Mouse (Mus musculus) MEL (cell line): ENCODE data around the gene Hmcn2. TPM values are rescaled to one million over a fixed set of nuclear protein-coding genes. Genes with fewer than 3 reads are reported as not detected.

Experiments
- DNase-seq: peaks from one replicate; pipeline ENCODE4 v3.0.0; 2011; ENCODE audit warnings: low read depth, low spot score
- H3K27ac ChIP-seq: 2 replicates; pipeline ENCODE4 v1.5.1; 2012; ENCODE audit warnings: low read depth, mild to moderate bottlenecking, control low read depth, low read length, moderate library complexity; ENCODE audit not compliant: control insufficient read depth
- H3K27me3 ChIP-seq, 2 experiments: fragments of 150-350 bp in 1 of 2; sonication (generic) in 1 of 2; 2 replicates each; pipeline ENCODE4 v1.6.1; 2012; ENCODE audit warnings: low read length in 2 of 2, mild to moderate bottlenecking in 2 of 2, improper control_type of control experiment in 1 of 2, moderate library complexity in 1 of 2; ENCODE audit not compliant: insufficient read depth in 2 of 2, control insufficient read depth in 1 of 2
- H3K36me3 ChIP-seq, 2 experiments: 2 replicates each; pipeline ENCODE4 v1.6.1; 2012 to 2014; ENCODE audit warnings: low read length in 2 of 2, improper control_type of control experiment in 1 of 2, inconsistent platforms in 1 of 2, mild to moderate bottlenecking in 1 of 2; ENCODE audit not compliant: insufficient read depth in 2 of 2, control insufficient read depth in 1 of 2
- H3K4me1 ChIP-seq, 2 experiments: fragments of 150-350 bp in 1 of 2; sonication (generic) in 1 of 2; 2 replicates each; pipeline ENCODE4 v1.6.1; 2012; ENCODE audit warnings: low read length in 2 of 2, improper control_type of control experiment in 1 of 2, mild to moderate bottlenecking in 1 of 2; ENCODE audit not compliant: insufficient read depth in 2 of 2, control insufficient read depth in 1 of 2
- H3K4me3 ChIP-seq, 2 experiments: fragments of 150-350 bp in 1 of 2; sonication (generic) in 1 of 2; 2 replicates each; pipeline ENCODE4 v1.5.1; 2012; ENCODE audit warnings: low read depth in 2 of 2, low read length in 2 of 2, mild to moderate bottlenecking in 2 of 2, moderate library complexity in 2 of 2, control low read depth in 1 of 2, improper control_type of control experiment in 1 of 2; ENCODE audit not compliant: control insufficient read depth in 1 of 2, insufficient read depth in 1 of 2
- H3K79me2 ChIP-seq: 2 replicates; pipeline ENCODE4 v1.6.1; 2012; ENCODE audit warnings: mild to moderate bottlenecking, low read length, moderate library complexity; ENCODE audit not compliant: control insufficient read depth, poor library complexity, insufficient read depth
- H3K9ac ChIP-seq: 2 replicates; pipeline ENCODE4 v1.6.1; 2012; ENCODE audit warnings: low read depth, mild to moderate bottlenecking, control low read depth, low read length, moderate library complexity; ENCODE audit not compliant: control insufficient read depth, poor library complexity, severe bottlenecking
- H3K9me3 ChIP-seq: fragments of 150-350 bp; sonication (generic); replicated peaks from 2 replicates; pipeline ENCODE4 v1.6.1; 2012; ENCODE audit warnings: mild to moderate bottlenecking, low read length, improper control_type of control experiment, moderate library complexity; ENCODE audit not compliant: insufficient read depth
- BHLHE40 ChIP-seq: IDR thresholded peaks from 2 replicates; pipeline ENCODE4 v1.6.1; 2012; ENCODE audit warnings: low read depth, mild to moderate bottlenecking, inconsistent platforms, low read length, improper control_type of control experiment, borderline replicate concordance
- CHD2 ChIP-seq: IDR thresholded peaks from 2 replicates; pipeline ENCODE4 v1.6.1; 2011; ENCODE audit warnings: low read length, improper control_type of control experiment
- CTCF ChIP-seq, 3 experiments: IDR thresholded peaks in 2 of 3; conservative IDR thresholded peaks in 1 of 3; 2 replicates each; pipeline ENCODE4 v1.5.1; 2011 to 2012; ENCODE audit warnings: low read length in 3 of 3, low read depth in 2 of 3, mild to moderate bottlenecking in 2 of 3, improper control_type of control experiment in 1 of 3, inconsistent platforms in 1 of 3, mixed read lengths in 1 of 3, moderate library complexity in 1 of 3; ENCODE audit not compliant: control insufficient read depth in 1 of 3, insufficient read depth in 1 of 3, poor library complexity in 1 of 3, severe bottlenecking in 1 of 3
- ELF1 ChIP-seq: IDR thresholded peaks from 2 replicates; pipeline ENCODE4 v1.6.1; 2014; ENCODE audit warnings: low read depth, mild to moderate bottlenecking, inconsistent platforms, low read length, improper control_type of control experiment, moderate library complexity
- EP300 ChIP-seq, 2 experiments: IDR thresholded peaks; 2 replicates each; pipeline ENCODE4 v1.6.1; 2011; ENCODE audit warnings: improper control_type of control experiment in 2 of 2, low read length in 2 of 2, low read depth in 1 of 2, mild to moderate bottlenecking in 1 of 2
- ETS1 ChIP-seq: IDR thresholded peaks from 2 replicates; pipeline ENCODE4 v1.6.1; 2012; ENCODE audit warnings: low read depth, mild to moderate bottlenecking, inconsistent platforms, low read length, improper control_type of control experiment, moderate library complexity
- KAT2A ChIP-seq: conservative IDR thresholded peaks from 2 replicates; pipeline ENCODE4 v1.6.1; 2012; ENCODE audit warnings: low read depth, low read length, improper control_type of control experiment, inconsistent platforms
- MAX ChIP-seq: IDR thresholded peaks from 2 replicates; pipeline ENCODE4 v1.6.1; 2011; ENCODE audit warnings: low read length, improper control_type of control experiment
- MYB ChIP-seq: IDR thresholded peaks from 2 replicates; pipeline ENCODE4 v1.6.1; 2011; ENCODE audit warnings: mild to moderate bottlenecking, low read depth, low read length, improper control_type of control experiment
- POLR2AphosphoS5 ChIP-seq: IDR thresholded peaks from 2 replicates; pipeline ENCODE4 v1.6.1; 2012; ENCODE audit warnings: low read depth, borderline replicate concordance, mild to moderate bottlenecking, inconsistent platforms, low read length, moderate library complexity, mixed read lengths
- RAD21 ChIP-seq: IDR thresholded peaks from 2 replicates; pipeline ENCODE4 v1.6.1; 2011; ENCODE audit warnings: mild to moderate bottlenecking, low read depth, low read length, improper control_type of control experiment
- SMC3 ChIP-seq: IDR thresholded peaks from 2 replicates; pipeline ENCODE4 v1.6.1; 2011; ENCODE audit warnings: low read depth, low read length, improper control_type of control experiment
- TAL1 ChIP-seq: IDR thresholded peaks from 2 replicates; pipeline ENCODE4 v1.6.1; 2012; ENCODE audit warnings: mild to moderate bottlenecking, inconsistent platforms, low read length, moderate library complexity, mixed read lengths
- ZC3H11A ChIP-seq: IDR thresholded peaks from 2 replicates; pipeline ENCODE4 v1.6.1; 2012; ENCODE audit warnings: low read depth, mild to moderate bottlenecking, inconsistent platforms, low read length, improper control_type of control experiment
- ZMIZ1 ChIP-seq: IDR thresholded peaks from 2 replicates; pipeline ENCODE4 v1.6.1; 2012; ENCODE audit warnings: low read depth, mild to moderate bottlenecking, inconsistent platforms, low read length, improper control_type of control experiment, moderate library complexity
- ZNF384 ChIP-seq: IDR thresholded peaks from 2 replicates; pipeline ENCODE4 v1.6.1; 2012; ENCODE audit warnings: low read depth, mild to moderate bottlenecking, inconsistent platforms, low read length, improper control_type of control experiment
- polyA plus RNA-seq, 2 experiments: library from polyadenylated mRNA; stranded (reverse) in 1 of 2; unstranded in 1 of 2; fragments of >175 nt in 1 of 2; fragments of >200 nt in 1 of 2; gene quantifications; 2 replicates each; pipeline versions ENCODE4 v1.2.1 to v1.2.4; 2012; ENCODE audit warnings: low replicate concordance in 2 of 2, low read depth in 1 of 2; ENCODE audit not compliant: insufficient read length in 2 of 2, insufficient read depth in 1 of 2, missing spikeins in 1 of 2
- total RNA-seq: library from RNA; depleted of rRNA; stranded (reverse); fragments of 300-350 nt; gene quantifications from 2 replicates; pipeline ENCODE4 v1.2.3, GENCODE M21; 2012

Hmcn2 gene
- total and polyA plus RNA-seq, 3 experiments = 0.18 TPM; not detected in 2

- Histone ChIP-seq H3K27me3 (peaks cover 0 to 9% of the 10 kb centered on the region in 2 experiments; a peak in 2 of 4 replicates), H3K4me1 (no peaks in the 10 kb centered on the region), H3K9ac (no peak overlapping the region), H3K79me2 (no peaks in the 10 kb centered on the region), H3K9me3 (no peaks in the 10 kb centered on the region), H3K27ac (no peak overlapping the region), H3K4me3 (no peak overlapping the region), H3K36me3 (no peaks in the 10 kb centered on the region)
- TF ChIP-seq ZMIZ1 (no peak), CHD2 (no peak), CTCF (IDR thresholded peaks at IDR 0.05 in 2 of 3, conservative IDR thresholded peaks at IDR 0.05 in 1 of 3; ENCODE audit: control insufficient read depth in 1 of 3, insufficient read depth in 1 of 3, low read depth in 2 of 3, low read length in 3 of 3, poor library complexity in 1 of 3, severe bottlenecking in 1 of 3) (no peak), KAT2A (no peak), RAD21 (no peak), ELF1 (no peak), TAL1 (no peak), ZC3H11A (no peak), BHLHE40 (no peak), ETS1 (no peak), POLR2AphosphoS5 (no peak), SMC3 (no peak), EP300 (IDR thresholded peaks at IDR 0.05; ENCODE audit: low read depth in 1 of 2, low read length in 2 of 2) (no peak), ZNF384 (no peak), MAX (no peak)
- no peak for DNase-seq
Observed at GRCm38 (mm10) chr2:31434746-31435145, 120.5 kb downstream of the Hmcn2 start.

DNA sequence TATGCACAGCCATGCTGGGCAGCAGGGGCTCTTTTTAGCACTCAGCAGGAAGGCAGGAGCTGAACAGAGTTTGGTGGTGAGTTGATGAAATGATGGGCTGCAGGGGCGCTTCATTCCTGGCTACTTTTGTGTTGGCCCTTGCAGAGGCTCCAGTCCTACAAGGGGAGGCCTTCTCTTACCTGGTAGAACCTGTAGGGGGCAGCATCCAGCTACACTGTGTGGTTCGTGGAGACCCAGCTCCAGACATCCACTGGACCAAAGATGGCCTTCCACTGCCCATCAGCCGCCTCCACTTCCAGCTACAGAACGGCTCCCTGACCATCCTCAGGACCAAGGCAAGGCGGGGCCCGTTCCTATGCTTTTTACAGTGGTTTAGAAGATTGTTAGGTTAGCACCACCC is 121.4 kb downstream of the Hmcn2 start:
- no peak overlapping the region for H3K9ac ChIP-seq
- no peak overlapping the region for H3K27ac ChIP-seq
- DNase-seq = peak; percentile 66

More for the DNA sequence above, 121.4 kb downstream of the Hmcn2 start:
- Histone ChIP-seq H3K79me2 (no peaks in the 10 kb centered on the region), H3K4me3 (no peak overlapping the region), H3K36me3 (no peaks in the 10 kb centered on the region), H3K27me3 (peaks cover 0 to 5% of the 10 kb centered on the region in 2 experiments; a peak in 2 of 4 replicates), H3K4me1 (no peaks in the 10 kb centered on the region), H3K9me3 (no peaks in the 10 kb centered on the region)
- peak; percentile 57 for TF ChIP-seq ZC3H11A
- peak; percentile 75 to 84 (median 80) for TF ChIP-seq CTCF (IDR thresholded peaks at IDR 0.05 in 2 of 3, conservative IDR thresholded peaks at IDR 0.05 in 1 of 3; ENCODE audit: control insufficient read depth in 1 of 3, insufficient read depth in 1 of 3, low read depth in 2 of 3, low read length in 3 of 3, poor library complexity in 1 of 3, severe bottlenecking in 1 of 3)
- TF ChIP-seq RAD21 = peak; percentile 79
- no peak for TF ChIP-seq MYB
- peak; percentile 57 for TF ChIP-seq SMC3
